Mouse (Mus musculus) T-helper 17 cell (primary cell): ENCODE data around the gene Dnajc7.
"Not testable (repeated sequence)": the region's sequence is repeated elsewhere in the genome, so short reads cannot be mapped to it uniquely, and the experiment has no call there.

Source experiments
- in situ Hi-C, 2 experiments: fragments of 300-600 bp; cut with MboI, MseI; formaldehyde crosslinking; loops; 1 replicate in 1 of 2; 2 replicates in 1 of 2; pipeline ENCODE4 v1.15.1; 2025; ENCODE audit warnings: high pct_unique_total_duplicates in 2 of 2

The Dnajc7 gene

DNA sequence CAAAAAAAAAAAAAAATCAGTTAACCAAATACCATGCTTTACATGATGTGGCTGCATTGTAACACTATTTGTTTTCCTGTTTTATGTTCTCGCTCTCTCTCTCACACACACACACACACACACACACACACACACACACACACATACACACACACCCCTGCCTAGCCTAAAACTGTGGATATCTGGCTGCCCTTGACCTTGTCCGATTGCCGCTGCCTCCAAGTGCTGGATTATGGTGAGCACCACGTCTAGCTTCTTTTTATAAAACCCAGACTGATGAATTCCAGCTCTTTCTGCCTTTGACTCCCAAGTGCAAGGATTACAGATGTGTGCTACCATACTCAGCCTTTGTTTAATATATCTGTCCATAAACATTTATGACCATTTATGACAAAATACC lies 2.5 kb downstream of the Dnajc7 start:
- in situ Hi-C loops: no loop called here

DNA sequence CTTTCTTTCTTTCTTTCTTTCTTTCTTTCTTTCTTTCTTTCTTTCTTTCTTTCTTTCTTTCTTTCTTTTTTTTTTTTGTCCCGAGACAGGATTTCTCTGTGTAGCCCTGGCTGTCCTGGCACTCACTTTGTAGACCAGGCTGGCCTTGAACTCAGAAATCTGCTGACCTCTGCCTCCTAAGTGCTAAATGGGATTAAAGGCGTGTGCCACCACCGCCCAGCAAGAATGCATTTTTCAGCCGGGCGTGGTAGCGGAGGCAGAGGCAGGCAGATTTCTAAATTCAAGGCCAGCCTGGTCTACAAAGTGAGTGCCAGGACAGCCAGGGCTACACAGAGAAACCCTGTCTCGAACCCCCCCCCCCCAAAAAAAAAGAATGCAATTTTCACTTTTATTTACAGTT lies 3.1 kb downstream of the Dnajc7 start:
- in situ Hi-C loops: not testable (repeated sequence)

DNA sequence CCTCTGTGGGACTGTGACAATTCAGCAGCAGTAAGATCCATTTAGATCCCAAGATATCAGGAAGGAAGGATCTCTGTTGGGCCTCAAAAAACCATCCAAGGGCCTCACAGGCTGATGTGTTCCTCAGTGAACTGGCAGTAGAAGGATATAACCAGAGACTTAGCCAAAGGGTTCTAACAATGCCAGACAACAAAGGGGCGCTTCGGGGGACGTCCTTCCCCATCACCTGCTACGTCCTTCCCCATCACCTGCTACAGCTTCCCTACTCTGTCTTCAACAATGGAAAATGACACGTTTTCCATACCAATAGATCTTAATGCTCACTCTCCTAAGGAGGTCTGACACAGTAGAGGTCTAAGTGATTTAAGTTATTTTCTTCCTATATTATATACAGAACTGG lies 3.6 kb downstream of the Dnajc7 start:
- in situ Hi-C loops: no loop called here

DNA sequence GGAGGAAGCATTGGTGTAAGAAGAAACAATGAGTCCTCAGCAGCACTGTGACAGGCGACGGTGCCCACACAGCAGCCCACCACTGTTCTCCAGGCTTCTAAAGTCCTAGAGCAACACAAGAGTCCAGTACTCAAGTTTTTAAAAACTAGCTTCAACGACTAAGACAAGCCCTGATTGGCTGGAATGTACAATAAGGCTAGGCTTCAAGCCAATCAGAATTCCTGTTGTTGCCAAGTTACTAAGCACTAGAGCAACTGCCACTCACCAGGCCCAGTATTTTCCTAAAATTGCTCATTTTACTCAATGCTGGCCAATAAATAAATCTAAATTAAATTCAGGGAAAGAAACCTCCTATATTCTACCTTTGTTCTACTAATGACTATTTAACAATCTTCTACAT lies 6.7 kb downstream of the Dnajc7 start:
- in situ Hi-C loops: no loop called here

DNA sequence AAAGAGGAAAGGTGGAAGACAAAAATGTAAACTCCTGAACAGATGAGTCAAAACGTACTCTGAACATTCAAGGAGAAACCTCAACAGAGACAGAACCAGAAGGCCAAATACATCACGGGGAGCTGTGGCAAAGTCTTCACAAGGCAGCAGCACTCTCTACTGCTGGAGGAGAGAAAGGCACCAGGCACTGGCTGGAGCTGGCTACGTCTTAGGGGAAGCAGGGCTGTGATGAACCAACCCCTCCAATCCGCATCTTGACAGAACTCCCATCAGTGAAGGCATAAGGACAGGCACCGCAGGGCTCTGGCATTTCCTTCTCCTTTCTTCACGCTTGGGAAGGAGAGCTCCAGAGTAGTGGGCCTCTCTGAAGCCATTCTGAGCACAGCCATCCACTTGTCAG lies 8.3 kb downstream of the Dnajc7 start:
- in situ Hi-C loops: no loop called here

DNA sequence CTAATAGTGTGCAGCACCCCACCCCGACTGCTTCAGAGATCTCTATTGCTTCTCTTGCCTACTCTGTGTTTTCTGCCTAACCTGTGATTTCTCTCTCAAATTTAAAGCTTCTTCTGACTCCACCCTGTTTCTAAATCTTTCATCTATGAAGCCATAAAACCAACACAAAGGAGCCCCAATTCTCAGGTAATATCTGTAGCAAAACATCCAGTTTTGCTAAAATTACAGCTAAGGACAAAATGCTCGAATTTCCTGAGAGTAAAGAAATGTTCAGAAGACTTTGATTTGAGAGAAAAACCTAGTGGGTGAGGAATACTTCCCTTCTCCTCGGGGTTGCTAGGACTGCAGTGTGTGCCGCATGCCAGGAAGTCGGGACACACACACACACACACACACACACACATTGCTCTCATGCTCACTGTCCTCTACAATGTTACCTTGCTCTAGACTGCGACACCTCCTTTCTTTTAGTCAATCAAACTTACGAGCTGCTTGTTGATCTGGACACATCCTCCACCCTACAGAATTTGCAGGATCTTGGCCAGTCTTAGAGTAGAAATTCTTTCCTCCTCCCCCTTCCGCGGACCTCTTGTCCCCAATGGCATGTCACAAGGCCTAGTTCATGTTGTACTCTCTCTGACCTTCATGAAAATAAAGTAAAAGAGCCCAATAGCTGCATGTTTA lies 9.8 kb downstream of the Dnajc7 start:
- in situ Hi-C loops: no loop called here

DNA sequence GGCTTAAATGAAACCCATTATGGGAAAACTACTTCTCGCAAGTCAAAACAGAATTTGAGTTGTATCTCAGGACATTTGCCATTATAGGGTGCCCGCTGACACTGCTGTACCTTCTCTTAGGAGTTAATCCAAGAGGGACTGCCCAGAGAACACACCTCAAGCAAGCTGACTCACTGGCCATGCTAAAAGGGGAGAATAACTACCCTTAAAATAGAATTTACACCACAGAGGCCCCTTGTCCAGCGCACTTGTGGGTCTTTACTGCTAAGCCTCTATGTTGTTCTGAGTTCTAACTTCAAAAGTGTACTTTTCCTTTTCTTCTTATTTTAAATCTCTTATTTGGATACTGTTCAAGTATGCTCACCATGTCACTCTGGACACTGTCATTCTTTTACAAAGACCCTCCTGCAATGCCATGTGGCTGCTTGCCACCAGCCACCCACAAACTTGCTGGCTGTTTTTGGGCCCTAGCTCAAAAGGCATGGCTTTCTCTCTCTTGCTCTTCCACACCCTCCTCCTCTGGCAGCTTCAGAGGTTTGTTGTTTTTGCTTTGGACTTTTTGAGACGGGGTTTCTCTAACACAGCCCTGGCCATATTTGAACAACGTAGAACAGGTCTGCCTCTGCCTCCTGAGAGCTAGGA lies 10.5 kb downstream of the Dnajc7 start:
- in situ Hi-C loops: no loop called here

DNA sequence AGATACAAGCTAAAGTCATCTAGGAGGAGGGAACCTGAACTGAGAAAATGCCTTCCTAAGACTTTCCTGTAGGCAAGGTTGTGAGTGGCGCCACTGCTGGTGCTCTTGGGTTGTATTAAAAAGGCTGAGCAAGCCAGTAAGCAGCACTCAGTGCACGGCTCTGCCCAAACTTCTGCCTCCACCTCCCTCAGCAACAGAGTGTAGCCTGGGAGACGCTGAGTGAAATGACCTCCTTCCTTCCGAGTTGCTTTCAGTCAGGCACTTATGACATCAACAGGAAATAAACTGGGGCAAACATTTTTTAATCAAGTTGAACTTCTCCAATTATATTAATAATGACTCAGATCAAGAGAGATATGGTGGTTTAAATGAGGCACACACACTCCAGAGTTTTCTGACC lies 11.2 kb downstream of the Dnajc7 start:
- in situ Hi-C loops: no loop called here

DNA sequence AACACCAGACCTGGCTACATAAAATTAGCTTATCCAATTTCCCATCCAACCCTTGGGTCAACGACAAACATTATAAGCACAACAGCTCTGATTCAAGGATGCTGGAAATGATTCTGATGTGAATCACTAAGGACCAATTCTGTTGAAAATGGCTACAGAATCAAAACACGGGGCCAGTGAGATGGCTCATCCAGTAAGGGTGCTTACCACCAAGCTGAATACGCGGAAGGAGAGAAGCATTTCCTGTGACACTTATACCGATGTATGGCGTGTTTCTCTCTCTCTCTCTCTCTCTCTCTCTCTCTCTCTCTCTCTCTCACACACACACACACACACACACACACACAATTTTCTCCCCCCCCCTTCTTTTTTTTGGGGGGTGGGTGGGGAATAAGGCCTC lies 12.8 kb downstream of the Dnajc7 start:
- in situ Hi-C loops: no loop called here

DNA sequence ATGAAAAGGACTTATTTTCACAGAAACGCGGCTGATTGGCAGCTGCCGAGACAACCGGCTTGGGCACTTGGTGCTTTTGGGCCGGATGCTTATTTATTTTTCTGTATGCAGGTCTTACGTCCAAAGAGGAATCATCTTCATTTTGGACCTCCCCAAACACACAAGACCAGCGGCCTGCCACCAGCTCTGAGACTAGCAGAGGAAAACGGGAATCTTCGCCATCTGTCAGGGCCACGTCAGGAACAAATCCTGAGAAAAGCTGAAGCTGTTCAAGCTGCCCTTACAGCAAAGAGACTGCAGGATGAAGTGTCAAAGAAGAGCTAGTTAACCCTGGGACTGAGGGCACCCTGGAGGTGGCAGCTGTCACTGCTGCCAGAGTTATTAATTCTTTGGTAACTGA lies 14.5 kb downstream of the Dnajc7 start:
- in situ Hi-C loops: no loop called here

DNA sequence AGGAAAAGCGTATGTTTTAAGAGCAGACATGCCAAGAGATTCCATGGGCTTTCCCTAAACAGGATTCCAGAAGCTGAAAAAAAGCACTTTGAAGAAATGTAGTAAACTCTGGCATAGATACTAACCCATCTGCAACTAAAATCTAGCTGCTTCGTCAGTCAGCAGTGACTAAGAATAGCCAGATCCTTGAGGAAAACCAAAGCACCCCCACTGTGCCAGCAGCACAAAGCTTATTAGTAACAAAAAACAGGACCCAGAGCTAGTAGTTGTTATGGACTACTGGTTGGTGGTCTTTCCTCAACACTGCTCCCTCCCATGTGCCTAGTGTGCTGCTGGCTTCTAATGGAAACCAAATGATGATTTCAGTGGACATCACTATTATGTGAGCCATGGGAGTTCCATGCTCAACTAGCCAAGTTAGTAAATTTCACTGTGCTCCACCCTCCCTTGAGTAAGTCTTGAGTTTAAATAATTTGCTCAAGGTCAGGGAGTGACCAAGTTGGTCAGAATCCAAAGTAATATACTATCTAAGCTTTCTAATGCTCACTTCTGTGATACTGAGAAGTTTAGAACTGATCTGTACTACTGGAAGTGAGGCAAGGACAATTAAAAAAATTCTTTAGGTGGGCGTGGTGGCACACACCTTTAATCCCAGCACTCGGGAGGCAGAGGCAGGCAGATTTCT lies 15.5 kb downstream of the Dnajc7 start:
- in situ Hi-C loops: no loop called here

DNA sequence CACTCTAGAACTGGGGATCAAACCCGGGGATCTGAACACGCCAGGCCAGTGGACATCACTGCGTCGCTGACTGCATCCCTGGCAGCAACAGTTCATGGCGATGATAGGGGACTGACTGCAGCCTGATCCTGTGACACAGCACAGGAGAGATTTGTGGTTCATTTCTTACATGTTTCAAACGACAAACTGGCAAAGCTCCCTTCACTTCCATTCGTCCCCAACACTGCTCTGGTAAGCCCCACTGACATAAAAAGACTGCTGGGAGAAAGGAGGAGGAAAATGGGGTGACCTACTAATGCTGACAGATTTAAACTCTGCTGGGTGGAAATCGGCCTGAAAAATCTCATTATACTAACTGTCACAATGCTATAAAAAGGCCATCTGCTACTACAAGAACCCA lies 16.2 kb downstream of the Dnajc7 start:
- in situ Hi-C loops: no loop called here

DNA sequence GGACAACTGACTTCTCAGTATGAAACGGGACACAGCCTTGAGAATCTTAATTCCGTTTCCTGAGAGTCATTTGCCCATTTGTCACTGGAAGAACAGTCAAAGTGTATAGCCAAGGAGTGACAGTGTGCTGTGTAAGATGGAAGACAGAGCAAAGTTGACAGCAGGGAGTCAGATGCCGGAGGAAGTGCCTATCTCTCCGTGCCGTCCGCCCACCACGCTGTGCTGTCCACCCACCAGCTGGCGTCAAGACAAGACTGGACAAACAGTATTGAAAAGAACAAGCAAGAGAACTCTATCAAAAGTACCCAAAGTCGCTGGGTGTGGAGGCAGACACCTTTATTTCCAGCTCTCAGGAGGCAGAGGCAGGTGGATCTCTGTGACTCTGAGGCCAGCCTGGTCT lies 16.8 kb downstream of the Dnajc7 start:
- in situ Hi-C loops: no loop called here

DNA sequence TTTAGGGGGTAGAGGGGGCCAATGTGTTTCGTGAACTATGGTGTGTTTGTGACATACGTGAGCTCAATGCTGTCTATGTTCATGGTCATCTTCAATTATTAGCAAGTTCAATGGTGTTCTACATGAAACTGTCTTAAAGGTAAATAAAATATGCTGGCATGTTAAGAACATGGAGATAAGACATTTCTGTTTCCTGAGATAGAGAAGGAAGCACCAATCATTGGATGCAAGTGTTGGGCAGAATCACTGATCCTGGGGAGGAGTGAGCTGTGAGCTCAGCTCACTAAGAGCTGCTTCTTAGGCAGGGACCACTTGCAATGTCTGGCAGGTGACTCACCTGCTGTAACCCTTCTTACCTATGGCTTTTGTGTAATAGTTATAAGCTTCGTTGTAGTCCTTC lies 18.6 kb downstream of the Dnajc7 start:
- in situ Hi-C loops: no loop called here

DNA sequence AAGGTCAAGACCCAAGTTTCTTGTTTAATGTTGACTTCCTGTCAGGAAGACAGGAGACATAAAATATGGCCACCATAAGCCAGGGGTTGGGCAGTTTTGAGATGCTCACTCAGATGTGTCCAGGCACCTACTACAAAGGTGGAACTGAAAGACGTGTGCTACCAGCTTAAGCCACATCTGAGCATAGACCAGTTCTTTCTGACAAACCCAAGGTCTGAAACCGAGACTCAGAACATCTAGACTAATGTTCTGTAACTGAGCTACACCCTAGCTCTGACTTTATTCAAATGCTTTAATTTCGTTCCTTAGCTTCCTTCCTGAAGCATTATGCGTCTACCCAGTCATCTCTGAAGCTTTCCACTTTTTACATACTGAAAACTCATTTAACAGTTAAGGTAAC lies 21.9 kb downstream of the Dnajc7 start:
- in situ Hi-C loops: no loop called here

DNA sequence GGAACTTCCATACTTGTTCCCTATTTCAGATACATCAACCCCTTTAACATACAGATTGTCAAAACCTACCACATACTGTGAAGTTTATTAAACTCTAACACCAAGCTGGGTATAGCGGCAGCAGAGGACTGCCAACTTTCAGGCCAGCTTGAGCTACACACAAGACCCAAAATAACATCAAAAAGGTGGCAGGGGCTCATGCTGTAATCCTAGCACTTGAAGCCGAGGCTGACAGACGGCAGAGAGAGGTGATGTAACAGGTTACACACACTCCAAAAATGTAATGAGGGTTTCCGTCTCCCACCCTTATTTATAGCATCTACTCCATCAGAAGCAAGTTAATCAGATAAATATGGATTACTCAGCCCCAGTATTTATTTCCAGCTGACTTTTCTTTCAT lies 24.4 kb downstream of the Dnajc7 start:
- in situ Hi-C loops: no loop called here

DNA sequence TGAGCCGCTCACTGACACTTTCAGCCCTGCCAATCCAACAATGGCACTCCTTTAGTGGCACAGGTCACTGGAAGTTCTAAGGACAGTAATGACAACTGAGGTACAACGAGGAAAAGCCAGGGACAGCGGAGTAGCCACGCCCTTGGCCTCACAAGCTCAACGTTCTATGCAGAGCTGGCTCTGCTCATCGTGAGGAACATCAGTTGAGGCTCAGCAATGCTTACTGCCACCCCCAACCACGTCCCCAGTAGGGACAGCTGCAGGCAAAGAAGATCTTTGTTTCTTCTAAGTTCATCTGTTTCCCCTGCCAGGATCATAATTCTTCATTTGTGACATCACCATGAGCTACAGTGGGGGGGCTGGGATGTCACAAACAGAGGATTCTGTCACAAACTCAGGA lies 25.4 kb downstream of the Dnajc7 start:
- in situ Hi-C loops: no loop called here

DNA sequence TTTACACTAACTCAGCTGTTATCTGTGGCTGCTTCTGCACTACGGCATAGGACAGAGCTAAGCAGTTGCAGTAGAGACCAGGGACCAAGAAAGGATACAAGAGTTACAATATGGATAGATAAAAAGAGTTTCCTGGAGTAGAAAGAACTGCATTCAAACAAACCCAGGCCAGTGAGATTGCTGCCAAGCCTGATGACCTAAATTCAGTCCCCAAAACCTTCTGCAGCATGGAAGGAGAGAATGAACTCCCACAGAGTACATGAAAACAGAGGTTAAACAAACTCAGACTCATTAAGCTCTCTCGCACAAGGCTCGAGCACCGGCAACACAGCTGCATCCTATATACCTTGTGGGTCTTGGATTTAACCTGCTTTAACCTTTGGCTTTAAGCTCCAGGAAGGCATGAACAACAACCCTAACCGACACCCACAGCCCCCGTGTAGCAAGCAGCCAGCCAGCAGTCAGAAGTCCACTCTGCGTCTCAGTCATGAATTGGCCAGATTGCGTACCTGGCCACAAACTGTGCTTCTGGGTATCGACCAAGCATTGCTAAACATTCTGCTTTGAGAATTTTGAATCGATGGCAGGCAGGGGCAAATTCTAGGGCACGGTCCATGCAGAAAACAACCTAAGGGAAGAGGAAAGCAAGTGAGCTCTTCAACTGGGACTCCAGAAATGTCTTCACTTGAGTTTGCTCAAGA lies 27.5 kb downstream of the Dnajc7 start:
- in situ Hi-C loops: no loop called here

DNA sequence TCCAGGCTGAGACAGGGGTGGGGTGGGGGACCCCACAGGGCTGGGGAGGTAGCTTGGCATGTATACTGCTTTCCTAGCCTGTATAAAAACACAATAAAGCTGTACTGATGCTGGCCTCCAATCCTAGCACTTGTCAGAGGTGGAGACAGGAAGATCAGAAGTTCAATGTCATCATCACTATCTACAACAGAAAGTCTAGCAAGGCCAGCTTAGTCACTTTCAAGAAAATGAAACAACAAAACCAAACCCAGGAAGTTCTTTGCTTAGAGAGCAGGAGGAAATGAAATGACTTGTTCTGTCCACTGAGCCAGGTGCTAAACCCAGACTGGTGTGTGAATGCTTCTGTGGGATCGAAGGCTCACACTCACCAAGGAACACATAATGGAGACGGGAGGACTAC lies 31.5 kb downstream of the Dnajc7 start:
- in situ Hi-C loops: no loop called here

DNA sequence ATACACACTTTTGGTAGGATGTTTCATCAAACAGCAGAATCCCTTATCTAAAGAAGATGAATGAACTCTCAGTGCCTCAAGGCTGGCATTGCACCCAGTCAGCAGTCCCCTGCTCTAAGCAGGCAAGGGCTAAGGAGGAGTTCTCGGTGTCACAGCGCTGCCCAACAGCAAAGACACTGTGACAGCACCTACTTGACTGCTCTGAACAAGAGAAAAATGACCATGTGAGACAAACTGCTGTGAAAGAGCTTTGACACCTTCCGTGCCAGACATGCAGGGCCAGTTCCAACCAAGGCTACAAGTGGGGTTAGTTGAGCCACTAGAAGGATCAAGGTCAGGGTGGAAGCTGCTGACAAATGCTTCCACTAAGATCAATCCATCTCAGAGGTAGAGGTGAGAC lies 34.8 kb downstream of the Dnajc7 start:
- in situ Hi-C loops: no loop called here

DNA sequence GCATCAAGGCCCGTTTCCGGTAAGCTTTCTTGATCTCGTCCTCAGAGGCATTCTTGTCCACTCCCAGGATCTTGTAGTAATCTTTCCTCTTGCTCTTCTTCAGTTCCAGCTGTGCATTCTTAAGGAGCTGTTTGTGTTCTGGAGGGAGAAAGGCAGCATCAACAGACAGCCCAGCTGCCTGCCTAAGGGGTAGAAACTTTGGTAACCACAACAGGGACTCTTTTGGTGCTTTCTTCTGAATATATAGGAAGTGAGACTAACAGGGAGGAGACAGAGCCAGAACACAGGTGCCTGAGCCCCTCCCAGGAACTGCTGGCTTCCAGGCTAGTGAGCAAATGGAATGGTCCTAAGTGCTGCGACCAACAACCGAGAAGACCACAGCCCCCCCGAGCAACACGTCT lies 35.4 kb downstream of the Dnajc7 start:
- in situ Hi-C loops: no loop called here

DNA sequence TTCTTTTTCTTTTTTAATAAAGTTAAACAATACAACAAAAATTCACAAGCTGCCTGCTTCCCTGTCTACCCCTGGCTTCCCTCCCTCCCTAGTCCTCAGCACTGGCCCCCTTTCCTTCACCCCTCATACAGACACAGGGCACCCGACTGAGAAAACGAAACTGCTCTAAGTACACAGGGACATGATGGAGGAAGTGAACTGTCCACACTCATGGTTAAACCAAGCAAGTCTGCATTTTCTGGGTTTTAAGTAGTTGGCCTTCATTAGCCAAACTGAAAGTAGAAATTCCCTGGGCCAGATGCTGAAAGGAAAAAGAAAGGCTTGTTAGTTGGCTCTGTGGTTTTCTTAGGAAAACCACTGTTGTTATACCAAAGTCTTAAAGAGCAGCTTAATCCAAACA lies 37.1 kb downstream of the Dnajc7 start:
- in situ Hi-C loops: no loop called here

DNA sequence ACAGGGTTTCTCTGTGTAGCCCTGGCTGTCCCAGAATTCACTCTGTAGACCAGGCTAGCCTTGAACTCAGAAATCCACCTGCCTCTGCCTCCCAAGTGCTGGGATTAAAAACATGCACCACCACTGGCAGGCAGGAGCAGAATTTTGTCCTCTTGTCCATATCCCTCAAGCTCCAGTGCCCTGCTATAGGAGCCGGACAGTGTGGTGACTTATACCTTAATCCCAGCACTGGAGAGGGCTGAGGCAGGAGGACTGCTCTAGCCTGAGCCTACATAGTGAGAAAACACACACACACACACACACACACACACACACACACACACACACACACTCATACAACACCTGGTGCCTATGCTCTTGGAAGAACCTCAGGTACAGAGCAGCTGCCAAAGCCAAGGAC lies 37.6 kb downstream of the Dnajc7 start:
- in situ Hi-C loops: not testable (repeated sequence)
